Mouse (Mus musculus): ENCODE data around the gene Fam107b. TPM values are rescaled to one million over a fixed set of nuclear protein-coding genes. Genes with fewer than 3 reads are reported as not detected.

Gene Fam107b
- polyA plus RNA-seq, 1 experiment, result 14.7 TPM

DNA sequence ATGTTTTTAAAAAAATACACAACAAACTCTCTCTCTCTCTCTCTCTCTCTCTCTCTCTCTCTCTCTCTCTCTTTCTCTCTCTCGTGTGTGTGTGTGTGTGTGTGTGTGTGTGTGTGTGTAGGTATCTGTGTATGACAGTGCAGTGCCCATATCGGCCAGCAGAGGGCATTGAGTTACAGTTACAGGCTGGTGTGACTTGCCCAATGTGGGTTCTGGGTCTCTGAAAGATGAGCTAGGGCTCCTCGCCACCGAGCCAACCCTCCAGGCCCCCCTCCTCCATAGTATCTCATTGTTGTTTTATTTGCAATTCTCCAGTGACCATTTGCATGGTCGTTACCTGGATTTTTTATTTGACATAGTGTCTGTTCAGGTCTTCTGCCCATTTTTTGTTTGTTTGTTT lies 59.5 kb downstream of the Fam107b start:
- DNase-seq, result no peak
- Histone ChIP-seq H3K4me1 (ENCODE audit: control insufficient read depth, insufficient read depth, low read length) (no peaks in the 10 kb centered on the region), H3K4me3 (replicated peaks; ENCODE audit: extremely low read depth, low read depth, low read length) (no peak overlapping the region)
- TF ChIP-seq CTCF (IDR thresholded peaks at IDR 0.05; ENCODE audit: insufficient read depth, low read length) (peak; percentile 26), POLR2A (IDR thresholded peaks at IDR 0.05; ENCODE audit: borderline replicate concordance, extremely low read depth, low read depth, low read length) (no peak)
- 87% methylated on average over 5 of the region's 5 CpGs for WGBS

- 80% methylated on average over 5 of the region's 5 CpGs for WGBS
- TF ChIP-seq CTCF (IDR thresholded peaks at IDR 0.05; ENCODE audit: insufficient read depth, low read length) (no peak), POLR2A (IDR thresholded peaks at IDR 0.05; ENCODE audit: borderline replicate concordance, extremely low read depth, low read depth, low read length) (no peak)
- Histone ChIP-seq H3K4me1 (ENCODE audit: control insufficient read depth, insufficient read depth, low read length) (no peaks in the 10 kb centered on the region), H3K4me3 (replicated peaks; ENCODE audit: extremely low read depth, low read depth, low read length) (no peak overlapping the region)
- no peak for DNase-seq
Measured at GRCm38 (mm10) chr2:3630769-3631477, 60.6 kb downstream of the Fam107b start.

GRCm38 (mm10) chr2:3633137-3633536 lies 62.8 kb downstream of the Fam107b start:
- H3K4me1 ChIP-seq (ENCODE audit: control insufficient read depth, insufficient read depth, low read length), result no peaks in the 10 kb centered on the region
- DNase-seq, result no peak
- H3K4me3 ChIP-seq (replicated peaks; ENCODE audit: extremely low read depth, low read depth, low read length), result no peak overlapping the region
- TF ChIP-seq CTCF (IDR thresholded peaks at IDR 0.05; ENCODE audit: insufficient read depth, low read length), result no peak
- TF ChIP-seq POLR2A (IDR thresholded peaks at IDR 0.05; ENCODE audit: borderline replicate concordance, extremely low read depth, low read depth, low read length), result no peak
- 62% methylated on average over 9 of the region's 9 CpGs for WGBS

GRCm38 (mm10) chr2:3636771-3637170 lies 66.5 kb downstream of the Fam107b start:
- no peak for TF ChIP-seq POLR2A (IDR thresholded peaks at IDR 0.05; ENCODE audit: borderline replicate concordance, extremely low read depth, low read depth, low read length)
- no peak for TF ChIP-seq CTCF (IDR thresholded peaks at IDR 0.05; ENCODE audit: insufficient read depth, low read length)
- DNase-seq, result no peak
- H3K4me1 ChIP-seq (ENCODE audit: control insufficient read depth, insufficient read depth, low read length), result no peaks in the 10 kb centered on the region
- H3K4me3 ChIP-seq (replicated peaks; ENCODE audit: extremely low read depth, low read depth, low read length), result no peak overlapping the region
- WGBS, result 90% methylated on average over 5 of the region's 5 CpGs

DNA sequence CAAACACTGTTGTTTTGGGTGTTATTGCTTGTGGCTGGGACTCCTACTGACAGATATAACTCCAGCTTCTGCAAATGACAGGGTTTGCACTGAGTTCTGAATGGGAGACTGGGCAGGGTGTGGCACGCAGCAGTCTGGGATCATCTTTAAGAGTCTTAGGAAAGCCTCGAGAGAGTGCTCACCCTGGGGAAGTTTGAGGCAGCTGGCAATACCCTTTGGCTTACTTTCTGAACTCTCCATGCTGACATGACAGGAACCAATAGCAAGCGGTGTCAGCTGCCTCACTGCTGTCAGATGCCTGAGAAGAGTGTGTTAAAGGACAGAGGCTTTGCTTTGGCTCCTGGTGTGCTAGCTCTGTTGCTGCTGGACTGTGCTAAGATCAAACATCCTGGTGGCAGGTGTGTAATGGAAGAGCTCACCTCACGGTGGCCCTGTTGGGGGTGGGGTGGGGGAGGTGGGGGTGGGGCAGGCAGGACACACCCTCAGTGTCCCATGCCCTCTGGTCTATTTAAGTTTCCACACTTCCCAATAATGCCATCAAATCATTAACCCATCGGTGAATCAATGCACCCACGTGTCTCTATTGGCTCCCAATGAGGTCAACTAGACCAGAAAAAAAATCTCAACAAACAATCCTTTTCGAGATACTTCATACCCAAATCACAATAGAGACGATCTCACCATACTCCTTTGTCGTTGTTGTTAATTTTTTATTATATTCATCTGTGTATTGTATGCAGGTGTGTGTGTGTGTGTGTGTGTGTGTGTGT lies 70.9 kb downstream of the Fam107b start:
- TF ChIP-seq CTCF (IDR thresholded peaks at IDR 0.05; ENCODE audit: insufficient read depth, low read length) (no peak), POLR2A (IDR thresholded peaks at IDR 0.05; ENCODE audit: borderline replicate concordance, extremely low read depth, low read depth, low read length) (no peak)
- DNase-seq, result no peak
- WGBS, result 72% methylated on average over 9 of the region's 9 CpGs
- Histone ChIP-seq H3K4me3 (replicated peaks; ENCODE audit: extremely low read depth, low read depth, low read length) (no peak overlapping the region), H3K4me1 (ENCODE audit: control insufficient read depth, insufficient read depth, low read length) (no peaks in the 10 kb centered on the region)

GRCm38 (mm10) chr2:3642949-3643348 lies 72.7 kb downstream of the Fam107b start:
- Histone ChIP-seq H3K4me3 (replicated peaks; ENCODE audit: extremely low read depth, low read depth, low read length) (no peak overlapping the region), H3K4me1 (ENCODE audit: control insufficient read depth, insufficient read depth, low read length) (no peaks in the 10 kb centered on the region)
- no peak for DNase-seq
- no peak for TF ChIP-seq CTCF (IDR thresholded peaks at IDR 0.05; ENCODE audit: insufficient read depth, low read length)
- no peak for TF ChIP-seq POLR2A (IDR thresholded peaks at IDR 0.05; ENCODE audit: borderline replicate concordance, extremely low read depth, low read depth, low read length)

DNA sequence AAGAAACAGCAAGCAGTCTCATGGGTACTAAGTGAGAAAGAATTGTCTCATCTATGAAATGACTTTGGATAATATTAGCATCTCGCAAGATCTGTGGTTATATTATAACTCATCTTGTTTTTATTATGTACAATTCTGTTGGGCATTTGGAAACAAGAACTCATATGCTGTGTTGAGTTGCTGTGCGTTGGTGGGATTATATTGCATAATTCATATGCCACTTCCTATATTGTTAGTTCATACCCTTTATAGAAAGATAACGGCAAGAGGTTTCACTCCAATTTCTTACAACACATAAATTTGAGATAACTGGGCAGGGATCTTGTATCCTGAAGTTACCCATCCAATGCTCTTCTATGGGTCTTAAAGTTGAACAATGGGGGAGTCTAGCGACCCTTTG lies 75.5 kb downstream of the Fam107b start:
- Histone ChIP-seq H3K4me3 (replicated peaks; ENCODE audit: extremely low read depth, low read depth, low read length) (no peak overlapping the region), H3K4me1 (ENCODE audit: control insufficient read depth, insufficient read depth, low read length) (no peaks in the 10 kb centered on the region)
- no peak for TF ChIP-seq POLR2A (IDR thresholded peaks at IDR 0.05; ENCODE audit: borderline replicate concordance, extremely low read depth, low read depth, low read length)
- no peak for TF ChIP-seq CTCF (IDR thresholded peaks at IDR 0.05; ENCODE audit: insufficient read depth, low read length)
- no peak for DNase-seq
- 84% methylated on average over 4 of the region's 4 CpGs for WGBS

DNA sequence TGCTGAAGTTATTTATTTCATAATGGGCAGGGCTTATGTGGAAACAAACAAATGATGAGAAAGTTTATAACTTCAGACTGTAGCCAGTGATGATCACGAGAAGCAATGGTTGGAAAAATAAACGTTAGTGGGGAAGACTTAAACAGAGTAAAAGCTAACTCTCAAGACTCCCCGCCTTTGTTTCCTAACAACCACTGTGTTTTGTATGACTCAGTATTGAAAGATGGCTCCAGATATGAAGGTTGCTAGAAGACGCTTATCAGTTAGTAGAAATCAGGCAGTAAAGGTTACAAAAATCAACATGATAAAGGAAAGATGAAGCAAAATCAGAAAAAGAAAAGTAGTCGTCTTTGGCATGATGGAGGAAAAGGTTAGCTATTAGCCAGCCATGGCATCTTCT lies 78.9 kb downstream of the Fam107b start:
- Histone ChIP-seq H3K4me3 (replicated peaks; ENCODE audit: extremely low read depth, low read depth, low read length) (no peak overlapping the region), H3K4me1 (ENCODE audit: control insufficient read depth, insufficient read depth, low read length) (no peaks in the 10 kb centered on the region)
- WGBS, result 35% methylated on average over 5 of the region's 5 CpGs
- no peak for DNase-seq
- TF ChIP-seq CTCF (IDR thresholded peaks at IDR 0.05; ENCODE audit: insufficient read depth, low read length), result no peak
- no peak for TF ChIP-seq POLR2A (IDR thresholded peaks at IDR 0.05; ENCODE audit: borderline replicate concordance, extremely low read depth, low read depth, low read length)

GRCm38 (mm10) chr2:3654606-3655005 lies 84.3 kb downstream of the Fam107b start:
- TF ChIP-seq POLR2A (IDR thresholded peaks at IDR 0.05; ENCODE audit: borderline replicate concordance, extremely low read depth, low read depth, low read length), result no peak
- no peak for TF ChIP-seq CTCF (IDR thresholded peaks at IDR 0.05; ENCODE audit: insufficient read depth, low read length)
- H3K4me1 ChIP-seq (ENCODE audit: control insufficient read depth, insufficient read depth, low read length), result peaks cover 2% of the 10 kb centered on the region
- no peak overlapping the region for H3K4me3 ChIP-seq (replicated peaks; ENCODE audit: extremely low read depth, low read depth, low read length)
- DNase-seq, result no peak

- no peak for DNase-seq
- Histone ChIP-seq H3K4me1 (ENCODE audit: control insufficient read depth, insufficient read depth, low read length) (peaks cover 2% of the 10 kb centered on the region), H3K4me3 (replicated peaks; ENCODE audit: extremely low read depth, low read depth, low read length) (no peak overlapping the region)
- TF ChIP-seq POLR2A (IDR thresholded peaks at IDR 0.05; ENCODE audit: borderline replicate concordance, extremely low read depth, low read depth, low read length), result no peak
- no peak for TF ChIP-seq CTCF (IDR thresholded peaks at IDR 0.05; ENCODE audit: insufficient read depth, low read length)
- WGBS, result 88% methylated on average over 3 of the region's 3 CpGs
Measured at GRCm38 (mm10) chr2:3656091-3656490, 85.8 kb downstream of the Fam107b start.

Data from lung, adult 2 months (tissue).